Mouse (Mus musculus) thymus, adult 2 months (tissue): Measurements from ENCODE around the gene Kif13a. TPM values are rescaled to one million over a fixed set of nuclear protein-coding genes. Genes with fewer than 3 reads are reported as not detected.

Experiments
- DNase-seq: peaks from one replicate; pipeline ENCODE4 v3.0.0; 2021
- H3K27ac ChIP-seq: fragments of 200-500 bp; 2 replicates; pipeline ENCODE4 v1.5.1; 2012; ENCODE audit warnings: low read length, control low read depth; ENCODE audit not compliant: control insufficient read depth, insufficient read depth
- H3K27me3 ChIP-seq: fragments of 200-500 bp; 2 replicates; pipeline ENCODE4 v1.6.1; 2012; ENCODE audit warnings: mild to moderate bottlenecking, low read length, moderate library complexity, mixed read lengths; ENCODE audit not compliant: control insufficient read depth, insufficient read depth
- H3K36me3 ChIP-seq: fragments of 200-500 bp; 2 replicates; pipeline ENCODE4 v1.6.1; 2012; ENCODE audit warnings: mild to moderate bottlenecking, low read length, moderate library complexity; ENCODE audit not compliant: control insufficient read depth, insufficient read depth
- H3K4me1 ChIP-seq: fragments of 200-500 bp; replicated peaks from 2 replicates; pipeline ENCODE4 v1.6.1; 2012; ENCODE audit warnings: low read length; ENCODE audit not compliant: control insufficient read depth, insufficient read depth
- H3K4me3 ChIP-seq: fragments of 200-500 bp; 2 replicates; pipeline ENCODE4 v1.5.1; 2012; ENCODE audit warnings: mild to moderate bottlenecking, low read length, control low read depth, moderate library complexity; ENCODE audit not compliant: control insufficient read depth, insufficient read depth
- CTCF ChIP-seq: fragments of 200-500 bp; IDR thresholded peaks from 2 replicates; pipeline ENCODE4 v1.5.1; 2012; ENCODE audit warnings: mild to moderate bottlenecking, control low read depth, low read length, moderate library complexity, borderline replicate concordance; ENCODE audit not compliant: control insufficient read depth, poor library complexity, insufficient read depth; ENCODE audit errors: extremely low read depth
- POLR2A ChIP-seq: fragments of 200-500 bp; IDR thresholded peaks from 2 replicates; pipeline ENCODE4 v1.6.1; 2012; ENCODE audit warnings: mild to moderate bottlenecking, low read length, control low read depth, moderate library complexity; ENCODE audit not compliant: control insufficient read depth, poor library complexity, insufficient read depth; ENCODE audit errors: extremely low read depth
- WGBS: fragments of 180-500 bp; shearing (Covaris S2); methylation state at CpG from one replicate; pipeline ENCODE4 v1.1.7; 2018; 5-methylcytosine and 5-hydroxymethylcytosine counted together
- polyA plus RNA-seq: library from polyadenylated mRNA; depleted of rRNA; stranded (reverse); fragments of >200 nt; gene quantifications from 2 replicates; pipeline ENCODE4 v1.2.3, GENCODE M21; 2012

Gene Kif13a
- polyA plus RNA-seq, 1 experiment: 6.4 TPM

- H3K27ac ChIP-seq: no peak overlapping the region
- H3K27me3 ChIP-seq: no peaks in the 10 kb centered on the region
- no peak for DNase-seq
- no peaks in the 10 kb centered on the region for H3K4me1 ChIP-seq
- no peaks in the 10 kb centered on the region for H3K36me3 ChIP-seq
- no peak overlapping the region for H3K4me3 ChIP-seq
- TF ChIP-seq POLR2A (no peak), CTCF (no peak)
- 95% methylated on average over 2 of the region's 2 CpGs for WGBS
Measured at GRCm38 (mm10) chr13:46859173-46859572, 70.5 kb downstream of the Kif13a start.

- DNase-seq: no peak
- no peaks in the 10 kb centered on the region for H3K36me3 ChIP-seq
- TF ChIP-seq CTCF: no peak
- no peak for TF ChIP-seq POLR2A
- no peak overlapping the region for H3K27ac ChIP-seq
- no peak overlapping the region for H3K4me3 ChIP-seq
- H3K27me3 ChIP-seq: no peaks in the 10 kb centered on the region
- WGBS: 95% methylated on average over 8 of the region's 8 CpGs
- H3K4me1 ChIP-seq: no peaks in the 10 kb centered on the region
Measured at GRCm38 (mm10) chr13:46858835-46859152, 70.9 kb downstream of the Kif13a start.

GRCm38 (mm10) chr13:46858143-46858834 is 71.4 kb downstream of the Kif13a start:
- 94% methylated on average over 8 of the region's 8 CpGs for WGBS
- no peak for TF ChIP-seq POLR2A
- TF ChIP-seq CTCF: no peak
- no peaks in the 10 kb centered on the region for H3K36me3 ChIP-seq

GRCm38 (mm10) chr13:46854456-46854855 is 75.2 kb downstream of the Kif13a start:
- Histone ChIP-seq H3K4me3 (no peak overlapping the region), H3K36me3 (no peaks in the 10 kb centered on the region), H3K27ac (no peak overlapping the region), H3K27me3 (no peaks in the 10 kb centered on the region), H3K4me1 (no peaks in the 10 kb centered on the region)
- DNase-seq: no peak
- TF ChIP-seq POLR2A: no peak
- TF ChIP-seq CTCF: no peak
- WGBS: 76% methylated on average over 5 of the region's 5 CpGs

More at GRCm38 (mm10) chr13:46858143-46858834, 71.4 kb downstream of the Kif13a start:
- DNase-seq: no peak
- no peaks in the 10 kb centered on the region for H3K27me3 ChIP-seq
- H3K4me3 ChIP-seq: no peak overlapping the region
- H3K4me1 ChIP-seq: no peaks in the 10 kb centered on the region
- H3K27ac ChIP-seq: no peak overlapping the region

GRCm38 (mm10) chr13:46852470-46852869 is 77.2 kb downstream of the Kif13a start:
- WGBS: 84% methylated on average over 4 of the region's 4 CpGs
- H3K36me3 ChIP-seq: no peaks in the 10 kb centered on the region
- H3K4me1 ChIP-seq: 0 out of 2 replicates have a peak, but pooled peaks cover 3% of the 10 kb centered on the region
- TF ChIP-seq CTCF (no peak), POLR2A (no peak)
- no peak overlapping the region for H3K27ac ChIP-seq
- no peaks in the 10 kb centered on the region for H3K27me3 ChIP-seq
- no peak for DNase-seq
- no peak overlapping the region for H3K4me3 ChIP-seq

GRCm38 (mm10) chr13:46845456-46845855 is 84.2 kb downstream of the Kif13a start:
- no peak for TF ChIP-seq CTCF
- no peak for TF ChIP-seq POLR2A
- H3K27me3 ChIP-seq: no peaks in the 10 kb centered on the region
- no peaks in the 10 kb centered on the region for H3K36me3 ChIP-seq
- H3K4me1 ChIP-seq: peaks cover 18% of the 10 kb centered on the region
- no peak for DNase-seq
- WGBS: 19% methylated on average over 9 of the region's 9 CpGs
- H3K27ac ChIP-seq: no peak overlapping the region
- H3K4me3 ChIP-seq: no peak overlapping the region

- 36% methylated on average over 12 of the region's 12 CpGs for WGBS
- peaks cover 18% of the 10 kb centered on the region for H3K4me1 ChIP-seq
- no peaks in the 10 kb centered on the region for H3K27me3 ChIP-seq
- H3K4me3 ChIP-seq: no peak overlapping the region
- no peak overlapping the region for H3K27ac ChIP-seq
- TF ChIP-seq CTCF: no peak
- TF ChIP-seq POLR2A: no peak
- no peaks in the 10 kb centered on the region for H3K36me3 ChIP-seq
- DNase-seq: no peak
Measured at GRCm38 (mm10) chr13:46844561-46845235, 85.0 kb downstream of the Kif13a start.
